Mouse (Mus musculus) limb, embryonic 11.5 days (tissue): ENCODE results near the gene Btbd1. TPM values are rescaled to one million over a fixed set of nuclear protein-coding genes. Genes with fewer than 3 reads are reported as not detected.
"Not testable (repeated sequence)": the region's sequence is repeated elsewhere in the genome, so short reads cannot be mapped to it uniquely, and the experiment has no call there.

Experiments
- ATAC-seq: fragments of 200-750 bp; cut with Nextera tagmentation; 2 replicates; pipeline ENCODE4 v1.8.0; 2017; ENCODE audit warnings: low read depth; ENCODE audit not compliant: insufficient number of reproducible peaks, low FRiP score, low TSS enrichment
- DNase-seq: peaks from one replicate; pipeline ENCODE4 v3.0.0-alpha.2; 2015; ENCODE audit warnings: low spot score
- H3K27ac ChIP-seq: fragments of 300-500 bp; sonication (generic); replicated peaks from 2 replicates; pipeline ENCODE4 v1.5.1; 2014; ENCODE audit warnings: low read depth, mild to moderate bottlenecking, low read length
- H3K27me3 ChIP-seq: fragments of 300-500 bp; sonication (generic); 2 replicates; pipeline ENCODE4 v1.6.1; 2014; ENCODE audit warnings: mild to moderate bottlenecking, low read length, mixed read lengths; ENCODE audit not compliant: control insufficient read depth, insufficient read depth
- H3K36me3 ChIP-seq: fragments of 300-500 bp; sonication (generic); 2 replicates; pipeline ENCODE4 v1.6.1; 2014; ENCODE audit warnings: mild to moderate bottlenecking, low read length, moderate library complexity, mixed read lengths; ENCODE audit not compliant: control insufficient read depth, insufficient read depth
- H3K4me1 ChIP-seq: fragments of 300-500 bp; sonication (generic); 2 replicates; pipeline ENCODE4 v1.6.1; 2014; ENCODE audit warnings: low read length, mixed read lengths; ENCODE audit not compliant: control insufficient read depth, insufficient read depth
- H3K4me2 ChIP-seq: fragments of 300-500 bp; sonication (generic); 2 replicates; pipeline ENCODE4 v1.6.1; 2014; ENCODE audit warnings: low read depth, mild to moderate bottlenecking, moderate library complexity; ENCODE audit not compliant: severe bottlenecking
- H3K4me3 ChIP-seq: fragments of 300-500 bp; sonication (generic); 2 replicates; pipeline ENCODE4 v1.5.1; 2014; ENCODE audit warnings: low read depth, low read length
- H3K9ac ChIP-seq: fragments of 300-500 bp; sonication (generic); 2 replicates; pipeline ENCODE4 v1.6.1; 2014; ENCODE audit warnings: mild to moderate bottlenecking, low read length
- H3K9me3 ChIP-seq: fragments of 300-500 bp; sonication (generic); 2 replicates; pipeline ENCODE4 v1.6.1; 2016; ENCODE audit warnings: low read length; ENCODE audit not compliant: control insufficient read depth
- WGBS: fragments of 180-500 bp; shearing (Covaris S2); extraction: QIAGEN DNeasy Blood & Tissue Kit; methylation state at CpG from one replicate; pipeline ENCODE4 v1.1.7; 2014; 5-methylcytosine and 5-hydroxymethylcytosine counted together
- polyA plus RNA-seq: library from polyadenylated mRNA; unstranded; fragments of >200 nt; fragmentation: Nextera tagmentation; extraction: Ambion mirVana; gene quantifications from 2 replicates; pipeline ENCODE4 v1.2.1, GENCODE M21; 2014

Gene Btbd1
- polyA plus RNA-seq, 1 experiment from 2014 or later, result 74.0 TPM

- not testable (repeated sequence) for H3K36me3 ChIP-seq, H3K27me3 ChIP-seq, ATAC-seq, DNase-seq, H3K27ac ChIP-seq, H3K9me3 ChIP-seq, H3K9ac ChIP-seq, H3K4me2 ChIP-seq, H3K4me3 ChIP-seq, H3K4me1 ChIP-seq
- 91% methylated on average over 5 of the region's 5 CpGs for WGBS
These were observed 8.5 kb upstream of the Btbd1 start for GRCm38 (mm10) chr7:81837771-81838170.

GRCm38 (mm10) chr7:81835430-81835829 is 6.2 kb upstream of the Btbd1 start:
- Histone ChIP-seq H3K36me3 (no peaks in the 10 kb centered on the region), H3K27me3 (no peaks in the 10 kb centered on the region), H3K9me3 (no peaks in the 10 kb centered on the region), H3K4me3 (no peak overlapping the region), H3K9ac (no peak overlapping the region), H3K27ac (no peak overlapping the region), H3K4me1 (no peaks in the 10 kb centered on the region), H3K4me2 (no peak overlapping the region)
- 89% methylated on average over 5 of the region's 5 CpGs for WGBS
- DNase-seq (no peak), ATAC-seq (no peak)

GRCm38 (mm10) chr7:81834847-81835246 is 5.6 kb upstream of the Btbd1 start:
- no peaks in the 10 kb centered on the region for H3K36me3 ChIP-seq
- no peaks in the 10 kb centered on the region for H3K27me3 ChIP-seq
- H3K4me3 ChIP-seq, result no peak overlapping the region
- H3K4me2 ChIP-seq, result no peak overlapping the region
- no peak overlapping the region for H3K27ac ChIP-seq
- DNase-seq, result no peak
- no peaks in the 10 kb centered on the region for H3K4me1 ChIP-seq
- no peak overlapping the region for H3K9ac ChIP-seq
- ATAC-seq, result no peak
- no peaks in the 10 kb centered on the region for H3K9me3 ChIP-seq

- H3K4me2 ChIP-seq, result peak overlapping the region; percentile 84
- no peaks in the 10 kb centered on the region for H3K36me3 ChIP-seq
- H3K9ac ChIP-seq, result peak overlapping the region; percentile 88
- under 1% methylated on average over 88 of the region's 91 CpGs for WGBS
- DNase-seq (peak; percentile 67), ATAC-seq (peak; percentile 77)
- H3K4me3 ChIP-seq, result peak overlapping the region; percentile 76
- H3K27me3 ChIP-seq, result no peaks in the 10 kb centered on the region
- H3K9me3 ChIP-seq, result no peaks in the 10 kb centered on the region
- H3K27ac ChIP-seq, result peak overlapping the region; percentile 89
- 0 out of 2 replicates have a peak, but pooled peaks cover 9% of the 10 kb centered on the region for H3K4me1 ChIP-seq
These were observed 401 bp downstream of the Btbd1 start for GRCm38 (mm10) chr7:81828681-81829378.

- Histone ChIP-seq H3K9ac (peak overlapping the region; percentile 88), H3K36me3 (no peaks in the 10 kb centered on the region), H3K4me2 (peak overlapping the region; percentile 84), H3K27me3 (no peaks in the 10 kb centered on the region), H3K4me3 (peak overlapping the region; percentile 76), H3K27ac (peak overlapping the region; percentile 89; the same call in 1 of the 2 replicates), H3K9me3 (no peaks in the 10 kb centered on the region), H3K4me1 (0 out of 2 replicates have a peak, but pooled peaks cover 9% of the 10 kb centered on the region)
- ATAC-seq, result no peak
- WGBS, result 31% methylated on average over 17 of the region's 17 CpGs
- no peak for DNase-seq
These were observed 1.2 kb downstream of the Btbd1 start for GRCm38 (mm10) chr7:81827806-81828667.

- no peak overlapping the region for H3K4me2 ChIP-seq
These were observed 3.9 kb downstream of the Btbd1 start for GRCm38 (mm10) chr7:81825381-81825780.

GRCm38 (mm10) chr7:81824906-81825305 is 4.3 kb downstream of the Btbd1 start:
- H3K4me2 ChIP-seq, result no peak overlapping the region
- no peak overlapping the region for H3K4me3 ChIP-seq
- H3K36me3 ChIP-seq, result no peaks in the 10 kb centered on the region
- 80% methylated on average over 3 of the region's 3 CpGs for WGBS
- DNase-seq, result no peak
- H3K9me3 ChIP-seq, result no peaks in the 10 kb centered on the region
- no peak overlapping the region for H3K9ac ChIP-seq
- no peak overlapping the region for H3K27ac ChIP-seq
- ATAC-seq, result no peak
- 0 out of 2 replicates have a peak, but pooled peaks cover 9% of the 10 kb centered on the region for H3K4me1 ChIP-seq
- H3K27me3 ChIP-seq, result no peaks in the 10 kb centered on the region

More at GRCm38 (mm10) chr7:81825381-81825780, 3.9 kb downstream of the Btbd1 start:
- Histone ChIP-seq H3K27ac (no peak overlapping the region), H3K4me3 (no peak overlapping the region), H3K9me3 (no peaks in the 10 kb centered on the region), H3K27me3 (no peaks in the 10 kb centered on the region), H3K36me3 (no peaks in the 10 kb centered on the region), H3K4me1 (0 out of 2 replicates have a peak, but pooled peaks cover 9% of the 10 kb centered on the region), H3K9ac (no peak overlapping the region)
- ATAC-seq (no peak), DNase-seq (no peak)
- 79% methylated on average over 3 of the region's 3 CpGs for WGBS

GRCm38 (mm10) chr7:81806067-81806466 is 23.2 kb downstream of the Btbd1 start:
- Histone ChIP-seq H3K36me3 (no peaks in the 10 kb centered on the region), H3K27ac (no peak overlapping the region), H3K4me3 (no peak overlapping the region), H3K27me3 (no peaks in the 10 kb centered on the region), H3K4me1 (no peaks in the 10 kb centered on the region), H3K9ac (no peak overlapping the region), H3K9me3 (no peaks in the 10 kb centered on the region), H3K4me2 (no peak overlapping the region)
- DNase-seq, result no peak
- WGBS, result 89% methylated on average over 5 of the region's 5 CpGs
- no peak for ATAC-seq
